ENCODE assay signal across 8 mouse cellular contexts in genomic region chr6:140423041-140423845, GRCm38 (mm10). TPM values are rescaled to one million over a fixed set of nuclear protein-coding genes. Genes with fewer than 3 reads are reported as not detected.
DNase-seq lines count a peak whose midpoint lies in the region; ATAC-seq and TF ChIP-seq lines count a peak whose summit lies in the region.

No protein-coding gene starts in this region.

- H3K4me1 ChIP-seq in lung, embryonic 16.5 days (replicated peaks; ENCODE audit: control insufficient read depth, insufficient read depth, low read length), result peaks cover 5% of the 10 kb centered on the region
- H3K4me1 ChIP-seq in heart, embryonic 11.5 days (ENCODE audit: control insufficient read depth, insufficient read depth, low read length), result peaks cover 8% of the 10 kb centered on the region; the same call in 1 of the 2 replicates
- peaks cover 10% of the 10 kb centered on the region for H3K4me1 ChIP-seq in limb, embryonic 14.5 days (ENCODE audit: control insufficient read depth, insufficient read depth, low read length)
- peaks cover 2% of the 10 kb centered on the region for H3K4me1 ChIP-seq in small intestine, adult 2 months (ENCODE audit: control insufficient read depth, insufficient read depth, insufficient read length, low read length)

- no peaks in the 10 kb centered on the region for H3K27me3 ChIP-seq in lung, embryonic 16.5 days (ENCODE audit: control insufficient read depth, insufficient read depth, low read depth, low read length)
- no peaks in the 10 kb centered on the region for H3K27me3 ChIP-seq in heart, embryonic 11.5 days (ENCODE audit: control insufficient read depth, insufficient read depth, low read length)
- no peaks in the 10 kb centered on the region for H3K27me3 ChIP-seq in limb, embryonic 14.5 days (ENCODE audit: control insufficient read depth, insufficient read depth, low read length)
- H3K27me3 ChIP-seq in small intestine, adult 2 months (ENCODE audit: control insufficient read depth, insufficient read depth, low read length), result no peaks in the 10 kb centered on the region

- no peaks in the 10 kb centered on the region for H3K9me3 ChIP-seq in lung, embryonic 16.5 days (ENCODE audit: control insufficient read depth, low read length)
- no peaks in the 10 kb centered on the region for H3K9me3 ChIP-seq in heart, embryonic 11.5 days (replicated peaks; ENCODE audit: control insufficient read depth, low read length)
- H3K9me3 ChIP-seq in limb, embryonic 14.5 days (ENCODE audit: control insufficient read depth, low read length), result no peaks in the 10 kb centered on the region

- no peak for ATAC-seq in lung, embryonic 16.5 days (ENCODE audit: low read depth)
- no peak for ATAC-seq in heart, embryonic 11.5 days (replicated peaks; ENCODE audit: insufficient number of reproducible peaks, low FRiP score, low TSS enrichment)
- ATAC-seq in limb, embryonic 14.5 days (ENCODE audit: low FRiP score, low read depth), result no peak

- no peak for TF ChIP-seq CTCF in small intestine, adult 2 months (IDR thresholded peaks at IDR 0.05; ENCODE audit: extremely low read depth, insufficient read length, insufficient replicate concordance, low read depth, low read length)

- peak overlapping the region; percentile 90 for H3K27ac ChIP-seq in lung, embryonic 16.5 days (ENCODE audit: low read length)
- peak overlapping the region; percentile 79 for H3K27ac ChIP-seq in heart, embryonic 11.5 days (ENCODE audit: low read depth, low read length)
- peak overlapping the region; percentile 91 for H3K27ac ChIP-seq in limb, embryonic 14.5 days (replicated peaks; ENCODE audit: low read depth, low read length)
- no peak overlapping the region for H3K27ac ChIP-seq in small intestine, adult 2 months (ENCODE audit: insufficient read depth, low read depth, low read length)

- peak overlapping the region; percentile 66 for H3K4me2 ChIP-seq in lung, embryonic 16.5 days (ENCODE audit: low read depth, low read length)
- peak overlapping the region; percentile 91 for H3K4me2 ChIP-seq in heart, embryonic 11.5 days
- H3K4me2 ChIP-seq in limb, embryonic 14.5 days (replicated peaks; ENCODE audit: low read depth, low read length, severe bottlenecking), result peak overlapping the region; percentile 78

- H3K9ac ChIP-seq in lung, embryonic 16.5 days (ENCODE audit: low read length), result peak overlapping the region; percentile 96
- peak overlapping the region; percentile 93 for H3K9ac ChIP-seq in heart, embryonic 11.5 days (ENCODE audit: low read depth, low read length)
- peak overlapping the region; percentile 96 for H3K9ac ChIP-seq in limb, embryonic 14.5 days (ENCODE audit: low read depth, low read length, severe bottlenecking)

- peak overlapping the region; percentile 95 for H3K4me3 ChIP-seq in lung, embryonic 16.5 days (ENCODE audit: low read length)
- peak overlapping the region; percentile 89 for H3K4me3 ChIP-seq in heart, embryonic 11.5 days (ENCODE audit: low read depth, low read length)
- peak overlapping the region; percentile 92 for H3K4me3 ChIP-seq in limb, embryonic 14.5 days (replicated peaks; ENCODE audit: low read length)
- H3K4me3 ChIP-seq in small intestine, adult 2 months (ENCODE audit: low read depth, low read length), result peak overlapping the region; percentile 96

- DNase-seq in cerebellum, adult 11-12 months, result peak; percentile 20
- no peak for DNase-seq in cerebellum, adult 11 months
- DNase-seq in lung, postnatal 10 days, result no peak
- no peak for DNase-seq in limb, embryonic 14.5 days (ENCODE audit: low spot score)
- no peak for DNase-seq in B cell, adult 2 months

- WGBS in lung, embryonic 16.5 days, result 14% methylated on average over 29 of the region's 29 CpGs
- 12% methylated on average over 29 of the region's 29 CpGs for WGBS in heart, embryonic 11.5 days (ENCODE audit: insufficient replicate concordance)
- 13% methylated on average over 29 of the region's 29 CpGs for WGBS in limb, embryonic 14.5 days
- WGBS in small intestine, adult 2 months, result 20% methylated on average over 29 of the region's 29 CpGs

- TF ChIP-seq POLR2A in limb, embryonic 14.5 days (IDR thresholded peaks at IDR 0.05; ENCODE audit: borderline replicate concordance, extremely low read depth, insufficient read depth, insufficient read length), result no peak
- TF ChIP-seq POLR2A in small intestine, adult 2 months (IDR thresholded peaks at IDR 0.05; ENCODE audit: low read depth, low read length), result no peak

- H3K36me3 ChIP-seq in lung, embryonic 16.5 days (ENCODE audit: control insufficient read depth, insufficient read depth, low read length), result 0 out of 2 replicates have a peak, but pooled peaks cover 3% of the 10 kb centered on the region
- no peaks in the 10 kb centered on the region for H3K36me3 ChIP-seq in heart, embryonic 11.5 days (ENCODE audit: control insufficient read depth, insufficient read depth, low read length)
- peaks cover 7% of the 10 kb centered on the region; the same call in 1 of the 2 replicates for H3K36me3 ChIP-seq in limb, embryonic 14.5 days (ENCODE audit: control insufficient read depth, insufficient read depth, low read length)
- peaks cover 5% of the 10 kb centered on the region; the same call in 1 of the 2 replicates for H3K36me3 ChIP-seq in small intestine, adult 2 months (ENCODE audit: control insufficient read depth, insufficient read depth, low read length)

RNA-seq across cellular contexts. Expression of gene Plekha5, which starts 0.6 kb away (rescaled TPM):
- polyA plus RNA-seq in lung, embryonic 16.5 days (2015; fragmentation: Nextera tagmentation; extraction: Ambion mirVana), result 32.4 and 35.5 TPM in 2 replicates
- polyA plus RNA-seq in heart, embryonic 11.5 days (2014; fragmentation: Nextera tagmentation; extraction: Ambion mirVana), result 24.3 and 25.7 TPM in 2 replicates
- 74.0 and 87.2 TPM in 2 replicates for polyA plus RNA-seq in limb, embryonic 14.5 days (2012; rRNA removed)
- 50.8 and 59.9 TPM in 2 replicates for polyA plus RNA-seq in limb, embryonic 14.5 days (2014; fragmentation: Nextera tagmentation; extraction: Ambion mirVana)
- polyA plus RNA-seq in small intestine, adult 2 months (2012; rRNA removed), result 10.0 and 19.0 TPM in 2 replicates
